Mouse (Mus musculus): ENCODE data around the gene Cybrd1.

The Cybrd1 gene

GRCm38 (mm10) chr2:71168461-71169021, 50.8 kb downstream of the Cybrd1 start:
- DNase-seq (ENCODE audit: low read depth, low spot score): no peak

GRCm38 (mm10) chr2:71173031-71173430, 55.3 kb downstream of the Cybrd1 start:
- no peak for DNase-seq (ENCODE audit: low read depth, low spot score)

DNA sequence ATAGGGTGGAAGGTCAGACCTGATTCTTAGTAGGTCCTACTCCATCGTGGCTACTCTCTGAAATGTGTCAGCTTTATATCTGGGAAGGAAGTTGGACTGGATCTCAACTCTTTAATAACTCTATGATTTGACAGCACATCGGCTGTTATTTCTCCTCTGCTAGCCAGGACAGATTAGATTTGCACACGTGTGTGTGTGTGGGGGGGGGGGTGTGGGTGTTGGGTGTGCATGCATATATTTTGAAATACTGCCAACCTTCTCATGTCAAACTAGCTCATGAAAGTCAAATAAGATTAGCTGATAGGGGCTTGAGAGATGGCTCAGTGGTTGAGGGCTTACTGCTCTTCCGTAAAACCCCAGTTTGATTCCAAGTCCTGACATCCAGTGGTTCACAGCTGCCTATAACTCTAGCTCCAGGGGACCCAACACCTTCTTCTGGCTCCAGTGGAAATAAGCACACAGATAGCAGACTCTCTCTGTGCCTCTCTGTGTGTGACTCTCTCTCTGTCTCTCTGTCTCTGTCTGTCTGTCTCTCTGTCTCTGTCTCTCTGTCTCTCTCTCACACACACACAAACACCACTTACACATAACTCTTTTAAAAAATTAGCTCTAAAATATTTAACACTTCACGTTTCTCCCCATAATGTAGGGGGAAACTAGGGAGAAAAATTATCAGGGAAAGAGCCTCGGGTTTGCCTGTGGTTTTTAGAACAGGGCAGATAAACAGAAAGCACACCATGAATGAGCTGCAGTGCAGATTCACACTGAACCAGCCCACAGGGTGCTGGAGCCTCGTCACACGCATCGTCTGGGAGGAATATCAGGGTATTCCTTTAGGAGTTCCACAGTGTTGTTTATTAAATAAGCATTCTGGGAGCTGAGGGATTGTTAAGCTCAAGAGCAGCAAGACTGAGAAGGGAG, 58.9 kb downstream of the Cybrd1 start:
- no peak for DNase-seq (ENCODE audit: low read depth, low spot score)

GRCm38 (mm10) chr2:71177250-71177615, 59.5 kb downstream of the Cybrd1 start:
- DNase-seq (ENCODE audit: low read depth, low spot score): no peak

- no peak for DNase-seq (ENCODE audit: low read depth, low spot score)
These were observed 60.0 kb downstream of the Cybrd1 start for GRCm38 (mm10) chr2:71177760-71178159.

DNA sequence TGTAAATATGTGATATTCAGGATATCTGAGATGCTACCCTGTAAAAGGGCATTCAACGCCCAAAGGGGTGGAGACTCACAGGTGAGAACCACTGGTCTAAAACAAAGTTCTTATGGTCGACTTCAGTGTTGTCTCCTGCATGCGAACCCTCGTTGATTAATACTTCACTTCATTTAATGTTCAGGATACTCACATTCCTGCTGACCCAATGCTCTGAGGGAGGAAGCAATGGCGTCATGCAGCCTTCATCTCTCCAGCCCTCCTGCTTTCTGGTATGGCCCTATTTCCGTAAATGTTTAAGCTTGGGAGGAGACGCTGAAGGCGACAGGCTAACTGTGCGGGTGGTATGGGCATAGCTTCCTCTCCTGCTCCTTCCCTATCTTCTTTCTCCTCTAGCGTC, 62.0 kb downstream of the Cybrd1 start:
- no peak for DNase-seq (ENCODE audit: low read depth, low spot score)

DNA sequence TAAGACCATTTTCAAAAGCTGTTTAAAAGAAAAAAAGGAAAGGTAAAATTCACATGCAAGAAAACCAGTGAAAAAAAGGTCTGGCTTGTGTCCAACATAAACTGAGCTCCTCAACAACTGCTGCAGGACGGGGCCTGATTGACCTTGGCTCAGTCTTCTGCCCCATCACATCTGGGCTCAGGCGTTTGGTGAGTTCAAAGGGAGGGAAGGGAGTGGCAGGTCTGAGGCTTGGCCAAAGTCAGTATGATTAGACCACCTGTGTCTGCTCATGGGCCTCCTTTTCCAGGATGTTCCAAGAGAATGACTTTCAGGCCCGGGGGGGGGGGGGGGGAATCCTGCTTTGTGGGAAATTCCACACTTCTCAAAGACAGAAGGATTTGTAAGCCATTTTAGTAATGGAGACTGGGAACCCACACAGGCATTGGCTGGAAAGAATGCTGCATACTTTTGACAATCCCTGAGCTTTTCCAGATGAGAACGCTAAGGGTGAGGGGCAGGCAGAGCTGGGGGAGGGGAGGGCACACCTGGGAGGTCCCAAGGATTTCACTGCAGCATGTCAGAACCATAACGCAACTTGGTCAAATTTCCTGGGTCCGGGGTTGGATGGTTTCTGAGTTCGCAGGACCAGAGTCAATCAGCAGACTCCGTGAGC, 63.0 kb downstream of the Cybrd1 start:
- DNase-seq (ENCODE audit: low read depth, low spot score): no peak

DNA sequence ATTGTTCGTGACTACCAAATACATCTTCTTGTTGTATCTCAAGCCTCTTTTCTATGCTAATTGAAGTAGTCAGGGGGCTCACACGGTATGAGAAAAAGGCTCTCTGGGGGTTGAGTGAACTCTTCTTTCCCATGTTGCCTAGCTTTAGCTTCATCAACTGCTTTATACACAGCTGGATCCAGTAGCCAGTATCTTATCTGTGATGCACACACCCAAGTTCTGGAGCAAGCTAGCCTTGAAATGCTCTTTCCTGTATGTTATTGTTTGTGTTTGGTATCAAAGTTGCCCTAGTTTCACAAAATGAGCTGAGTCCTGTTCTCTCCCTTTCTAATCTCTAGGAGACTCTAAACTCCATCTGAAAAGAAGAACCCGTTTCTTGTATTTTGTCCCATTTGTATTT, 70.2 kb downstream of the Cybrd1 start:
- peak; percentile 24 for DNase-seq (ENCODE audit: low read depth, low spot score)

DNA sequence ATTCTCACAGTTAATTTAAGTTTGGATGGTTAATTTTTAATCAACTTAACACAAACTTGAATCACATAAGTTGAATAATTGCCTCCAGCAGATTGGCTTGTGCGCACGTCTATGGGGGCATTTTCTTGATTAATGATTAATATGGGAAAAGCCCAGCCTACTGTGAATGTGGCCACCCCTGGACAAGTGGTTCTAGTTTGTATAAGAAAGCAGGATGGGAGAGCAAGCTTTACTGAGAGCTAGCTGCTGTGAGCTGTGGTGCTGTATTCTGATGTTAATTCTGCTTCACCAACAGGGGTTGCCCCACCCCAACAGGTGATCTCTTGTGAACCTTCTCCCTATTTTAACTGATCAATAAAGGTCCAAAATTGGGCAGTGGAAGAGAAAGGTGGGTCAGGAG, 71.1 kb downstream of the Cybrd1 start:
- DNase-seq (ENCODE audit: low read depth, low spot score): no peak

GRCm38 (mm10) chr2:71191391-71192194, 73.9 kb downstream of the Cybrd1 start:
- DNase-seq (ENCODE audit: low read depth, low spot score): no peak

DNA sequence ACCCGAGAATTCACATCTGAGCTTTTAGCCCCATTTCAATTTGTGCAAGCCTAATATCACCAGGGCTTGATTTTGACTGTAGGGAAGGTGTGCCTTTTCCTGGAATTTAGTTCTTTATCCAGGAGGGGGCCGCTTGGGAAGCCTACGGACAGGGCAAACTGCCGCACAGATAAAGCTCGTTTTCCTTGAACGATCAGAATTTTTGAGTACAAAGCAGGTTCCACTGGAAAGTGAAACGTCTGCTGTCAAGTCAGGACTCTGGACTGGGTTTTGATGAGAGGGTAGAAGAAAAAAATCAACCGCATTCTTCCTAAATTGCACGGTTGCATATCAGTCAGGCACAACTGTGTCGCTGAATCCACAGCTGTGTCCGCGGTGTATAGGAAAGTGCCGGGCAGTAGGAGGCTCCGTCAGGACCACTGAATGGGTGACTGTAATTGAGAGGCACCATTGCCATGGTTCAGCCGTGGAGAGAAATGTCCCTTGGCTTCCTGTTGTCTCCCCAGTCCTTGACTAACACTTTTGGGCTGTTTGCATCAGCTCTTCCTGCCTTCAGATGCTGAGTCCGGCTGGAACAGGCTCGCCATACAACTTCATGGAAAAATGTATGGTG, 74.6 kb downstream of the Cybrd1 start:
- DNase-seq (ENCODE audit: low read depth, low spot score): no peak

Measured in c-Kit-negative CD71-positive TER-119-positive erythroid progenitor cells, embryonic 14.5 days (primary cell).